Mouse (Mus musculus) liver, embryonic 16.5 days (tissue): ENCODE data around the gene Scd2. TPM values are rescaled to one million over a fixed set of nuclear protein-coding genes. Genes with fewer than 3 reads are reported as not detected.
"Not testable (repeated sequence)": the region's sequence is repeated elsewhere in the genome, so short reads cannot be mapped to it uniquely, and the experiment has no call there.

Source experiments
- ATAC-seq: fragments of 200-750 bp; cut with Nextera tagmentation; 2 replicates; pipeline ENCODE4 v1.8.0; 2017; ENCODE audit warnings: low read depth, mild to moderate bottlenecking, moderate number of reproducible peaks, moderate library complexity
- H3K27ac ChIP-seq: fragments of 300-500 bp; sonication (generic); 2 replicates; pipeline ENCODE4 v1.5.1; 2014; ENCODE audit warnings: mild to moderate bottlenecking, low read length
- H3K27me3 ChIP-seq: fragments of 300-500 bp; sonication (generic); 2 replicates; pipeline ENCODE4 v1.6.1; 2014; ENCODE audit warnings: low read depth, low read length, mixed read lengths; ENCODE audit not compliant: control insufficient read depth, insufficient read depth
- H3K36me3 ChIP-seq: fragments of 300-500 bp; sonication (generic); 2 replicates; pipeline ENCODE4 v1.6.1; 2014; ENCODE audit warnings: mild to moderate bottlenecking; ENCODE audit not compliant: control insufficient read depth, insufficient read depth
- H3K4me1 ChIP-seq: fragments of 300-500 bp; sonication (generic); 2 replicates; pipeline ENCODE4 v1.6.1; 2014; ENCODE audit warnings: low read depth, low read length, mixed read lengths; ENCODE audit not compliant: control insufficient read depth
- H3K4me2 ChIP-seq: fragments of 300-500 bp; sonication (generic); 2 replicates; pipeline ENCODE4 v1.6.1; 2014; ENCODE audit warnings: low read depth, low read length, mixed read lengths
- H3K4me3 ChIP-seq: fragments of 300-500 bp; sonication (generic); 2 replicates; pipeline ENCODE4 v1.5.1; 2014; ENCODE audit warnings: low read depth, mild to moderate bottlenecking, low read length
- H3K9ac ChIP-seq: fragments of 300-500 bp; sonication (generic); 2 replicates; pipeline ENCODE4 v1.6.1; 2014; ENCODE audit warnings: low read depth, low read length
- H3K9me3 ChIP-seq: fragments of 300-500 bp; sonication (generic); replicated peaks from 2 replicates; pipeline ENCODE4 v1.6.1; 2016; ENCODE audit warnings: low read length; ENCODE audit not compliant: control insufficient read depth
- WGBS: fragments of 180-500 bp; shearing (Covaris S2); extraction: QIAGEN DNeasy Blood & Tissue Kit; methylation state at CpG from one replicate; pipeline ENCODE4 v1.1.7; 2014; ENCODE audit not compliant: insufficient replicate concordance; 5-methylcytosine and 5-hydroxymethylcytosine counted together
- polyA plus RNA-seq: library from polyadenylated mRNA; unstranded; fragments of >200 nt; fragmentation: Nextera tagmentation; extraction: Ambion mirVana; gene quantifications from 2 replicates; pipeline ENCODE4 v1.2.1, GENCODE M21; 2015

Scd2 gene
- polyA plus RNA-seq, result 131 and 147 TPM in 2 replicates

GRCm38 (mm10) chr19:44292941-44293768 is at the start of gene Scd2:
Scd2 (plus strand) TSS chr19:44293674.
- Histone ChIP-seq H3K27ac (peak within 1 kb of the TSS; percentile 93), H3K4me3 (peak within 1 kb of the TSS; percentile 79), H3K27me3 (no peaks in the 10 kb centered on the region), H3K9me3 (no peaks in the 10 kb centered on the region), H3K36me3 (peaks cover under 1% of the 10 kb centered on the region; the same call in 1 of the 2 replicates), H3K9ac (peak within 1 kb of the TSS; percentile 80), H3K4me1 (peaks cover 55% of the 10 kb centered on the region), H3K4me2 (peak within 1 kb of the TSS; percentile 91)
- WGBS, result 2% methylated on average over 21 of the region's 21 CpGs
- peak; percentile 40 for ATAC-seq

GRCm38 (mm10) chr19:44245761-44246171 is 47.7 kb upstream of the Scd2 start:
- no peak for ATAC-seq
- H3K27me3 ChIP-seq, result no peaks in the 10 kb centered on the region
- WGBS, result 4% methylated on average over 5 of the region's 5 CpGs
- H3K36me3 ChIP-seq, result no peaks in the 10 kb centered on the region
- H3K9me3 ChIP-seq, result no peaks in the 10 kb centered on the region
- H3K4me2 ChIP-seq, result peak overlapping the region; percentile 26; the same call in 1 of the 2 replicates
- H3K27ac ChIP-seq, result no peak overlapping the region
- no peak overlapping the region for H3K9ac ChIP-seq
- peaks cover 34% of the 10 kb centered on the region for H3K4me1 ChIP-seq
- H3K4me3 ChIP-seq, result no peak overlapping the region

GRCm38 (mm10) chr19:44246341-44246911 is 47.0 kb upstream of the Scd2 start:
- Histone ChIP-seq H3K27ac (no peak overlapping the region), H3K4me3 (no peak overlapping the region), H3K9me3 (no peaks in the 10 kb centered on the region), H3K27me3 (no peaks in the 10 kb centered on the region), H3K4me1 (peaks cover 34% of the 10 kb centered on the region), H3K9ac (peak overlapping the region; percentile 29; the same call in 1 of the 2 replicates), H3K4me2 (peak overlapping the region; percentile 83), H3K36me3 (no peaks in the 10 kb centered on the region)
- WGBS, result 47% methylated on average over 11 of the region's 11 CpGs
- no peak for ATAC-seq

- no peak; the same call in 1 of the 2 replicates for ATAC-seq
- Histone ChIP-seq H3K27ac (peak overlapping the region; percentile 87), H3K9ac (peak overlapping the region; percentile 65), H3K27me3 (no peaks in the 10 kb centered on the region), H3K4me3 (peak overlapping the region; percentile 60), H3K36me3 (no peaks in the 10 kb centered on the region), H3K9me3 (no peaks in the 10 kb centered on the region), H3K4me2 (peak overlapping the region; percentile 83), H3K4me1 (peaks cover 34% of the 10 kb centered on the region)
- 2% methylated on average over 25 of the region's 25 CpGs for WGBS
Observed at GRCm38 (mm10) chr19:44247281-44248080, 46.0 kb upstream of the Scd2 start.

- no peaks in the 10 kb centered on the region for H3K9me3 ChIP-seq
- WGBS, result 2% methylated on average over 36 of the region's 36 CpGs
- no peaks in the 10 kb centered on the region for H3K36me3 ChIP-seq
- peak overlapping the region; percentile 65 for H3K9ac ChIP-seq
- H3K27me3 ChIP-seq, result no peaks in the 10 kb centered on the region
- peak overlapping the region; percentile 60 for H3K4me3 ChIP-seq
- peak overlapping the region; percentile 87 for H3K27ac ChIP-seq
- peak overlapping the region; percentile 83 for H3K4me2 ChIP-seq
- peaks cover 34% of the 10 kb centered on the region for H3K4me1 ChIP-seq
- ATAC-seq, result peak; percentile 97
Observed at GRCm38 (mm10) chr19:44248081-44248853, 45.2 kb upstream of the Scd2 start.

- WGBS, result 72% methylated on average over 11 of the region's 11 CpGs
- Histone ChIP-seq H3K4me2 (peak overlapping the region; percentile 83), H3K27ac (peak overlapping the region; percentile 78), H3K4me1 (peaks cover 34% of the 10 kb centered on the region), H3K27me3 (no peaks in the 10 kb centered on the region), H3K4me3 (no peak overlapping the region), H3K9me3 (no peaks in the 10 kb centered on the region), H3K9ac (peak overlapping the region; percentile 6; the same call in 1 of the 2 replicates), H3K36me3 (no peaks in the 10 kb centered on the region)
- ATAC-seq, result no peak
Observed at GRCm38 (mm10) chr19:44248854-44249351, 44.6 kb upstream of the Scd2 start.

- H3K4me3 ChIP-seq, H3K27ac ChIP-seq, H3K36me3 ChIP-seq, H3K9me3 ChIP-seq, H3K27me3 ChIP-seq, ATAC-seq, H3K4me2 ChIP-seq, H3K9ac ChIP-seq: not testable (repeated sequence)
- H3K4me1 ChIP-seq, result peaks cover 31% of the 10 kb centered on the region
- 84% methylated on average over 6 of the region's 6 CpGs for WGBS
Observed at GRCm38 (mm10) chr19:44251138-44251537, 42.3 kb upstream of the Scd2 start.

GRCm38 (mm10) chr19:44251936-44252558 is 41.4 kb upstream of the Scd2 start:
- no peaks in the 10 kb centered on the region for H3K9me3 ChIP-seq
- no peak overlapping the region for H3K4me3 ChIP-seq
- H3K9ac ChIP-seq, result no peak overlapping the region
- WGBS, result 41% methylated on average over 12 of the region's 12 CpGs
- H3K36me3 ChIP-seq, result no peaks in the 10 kb centered on the region
- no peak overlapping the region for H3K4me2 ChIP-seq
- H3K27ac ChIP-seq, result no peak overlapping the region
- H3K27me3 ChIP-seq, result no peaks in the 10 kb centered on the region
- peaks cover 22% of the 10 kb centered on the region for H3K4me1 ChIP-seq
- no peak for ATAC-seq
